Mouse (Mus musculus) liver, embryonic 12.5 days (tissue): ENCODE data around the gene Tmtc2. TPM values are rescaled to one million over a fixed set of nuclear protein-coding genes. Genes with fewer than 3 reads are reported as not detected.

Experiments
- ATAC-seq: fragments of 200-750 bp; cut with Nextera tagmentation; 2 replicates; pipeline ENCODE4 v1.8.0; 2017; ENCODE audit warnings: moderate number of reproducible peaks, mild to moderate bottlenecking, moderate library complexity
- H3K27ac ChIP-seq: fragments of 300-500 bp; sonication (generic); 2 replicates; pipeline ENCODE4 v1.5.1; 2016; ENCODE audit warnings: mild to moderate bottlenecking
- H3K27me3 ChIP-seq: fragments of 300-500 bp; sonication (generic); replicated peaks from 2 replicates; pipeline ENCODE4 v1.6.1; 2016; ENCODE audit warnings: mild to moderate bottlenecking, moderate library complexity
- H3K36me3 ChIP-seq: fragments of 300-500 bp; sonication (generic); 2 replicates; pipeline ENCODE4 v1.6.1; 2016; ENCODE audit warnings: mild to moderate bottlenecking, moderate library complexity
- H3K4me1 ChIP-seq: fragments of 300-500 bp; sonication (generic); 2 replicates; pipeline ENCODE4 v1.6.1; 2016
- H3K4me2 ChIP-seq: fragments of 300-500 bp; sonication (generic); 2 replicates; pipeline ENCODE4 v1.6.1; 2016; ENCODE audit warnings: mild to moderate bottlenecking, moderate library complexity
- H3K4me3 ChIP-seq: fragments of 300-500 bp; sonication (generic); 2 replicates; pipeline ENCODE4 v1.5.1; 2016; ENCODE audit warnings: mild to moderate bottlenecking, moderate library complexity
- H3K9ac ChIP-seq: fragments of 300-500 bp; sonication (generic); 2 replicates; pipeline ENCODE4 v1.6.1; 2016; ENCODE audit warnings: mild to moderate bottlenecking, moderate library complexity
- H3K9me3 ChIP-seq: fragments of 300-500 bp; sonication (generic); replicated peaks from 2 replicates; pipeline ENCODE4 v1.6.1; 2016; ENCODE audit warnings: mild to moderate bottlenecking, moderate library complexity
- WGBS: fragments of 180-500 bp; shearing (Covaris S2); methylation state at CpG from one replicate; pipeline ENCODE4 v1.1.7; 2016; ENCODE audit not compliant: insufficient replicate concordance; 5-methylcytosine and 5-hydroxymethylcytosine counted together
- polyA plus RNA-seq: library from polyadenylated mRNA; unstranded; fragments of >200 nt; fragmentation: Nextera tagmentation; extraction: Ambion mirVana; gene quantifications from 2 replicates; pipeline ENCODE4 v1.2.1, GENCODE M21; 2016

The Tmtc2 gene
- polyA plus RNA-seq, 1 experiment from 2014 or later: 2.8 TPM

- no peak overlapping the region for H3K4me2 ChIP-seq
- no peaks in the 10 kb centered on the region; the same call in 1 of the 2 replicates for H3K9me3 ChIP-seq
- H3K27ac ChIP-seq: no peak overlapping the region
- no peak for ATAC-seq
- H3K27me3 ChIP-seq: no peaks in the 10 kb centered on the region
- no peak overlapping the region for H3K4me3 ChIP-seq
- peaks cover 4% of the 10 kb centered on the region; the same call in 1 of the 2 replicates for H3K36me3 ChIP-seq
- no peaks in the 10 kb centered on the region for H3K4me1 ChIP-seq
- 70% methylated on average over 3 of the region's 3 CpGs for WGBS
- no peak overlapping the region for H3K9ac ChIP-seq
These were observed 254.8 kb downstream of the Tmtc2 start for GRCm38 (mm10) chr10:105319299-105320057.

GRCm38 (mm10) chr10:105318869-105319268, 255.4 kb downstream of the Tmtc2 start:
- H3K27ac ChIP-seq: no peak overlapping the region
- H3K9ac ChIP-seq: no peak overlapping the region
- no peak overlapping the region for H3K4me2 ChIP-seq
- WGBS: 58% methylated on average over 2 of the region's 2 CpGs
- no peaks in the 10 kb centered on the region; the same call in 1 of the 2 replicates for H3K9me3 ChIP-seq
- no peaks in the 10 kb centered on the region for H3K27me3 ChIP-seq
- H3K36me3 ChIP-seq: peaks cover 4% of the 10 kb centered on the region; the same call in 1 of the 2 replicates
- no peaks in the 10 kb centered on the region for H3K4me1 ChIP-seq
- no peak overlapping the region for H3K4me3 ChIP-seq
- ATAC-seq: no peak

- no peak for ATAC-seq
- H3K27ac ChIP-seq: no peak overlapping the region
- no peaks in the 10 kb centered on the region for H3K27me3 ChIP-seq
- no peaks in the 10 kb centered on the region for H3K36me3 ChIP-seq
- H3K4me3 ChIP-seq: no peak overlapping the region
- no peak overlapping the region for H3K9ac ChIP-seq
- no peaks in the 10 kb centered on the region for H3K4me1 ChIP-seq
- H3K9me3 ChIP-seq: no peaks in the 10 kb centered on the region
- 72% methylated on average over 5 of the region's 5 CpGs for WGBS
- H3K4me2 ChIP-seq: no peak overlapping the region
These were observed 261.3 kb downstream of the Tmtc2 start for GRCm38 (mm10) chr10:105312986-105313385.

- Histone ChIP-seq H3K9me3 (no peaks in the 10 kb centered on the region), H3K36me3 (no peaks in the 10 kb centered on the region), H3K4me1 (no peaks in the 10 kb centered on the region), H3K4me3 (no peak overlapping the region), H3K4me2 (no peak overlapping the region), H3K27me3 (no peaks in the 10 kb centered on the region), H3K27ac (no peak overlapping the region), H3K9ac (no peak overlapping the region)
- WGBS: 59% methylated on average over 3 of the region's 3 CpGs
- ATAC-seq: no peak
These were observed 276.7 kb downstream of the Tmtc2 start for GRCm38 (mm10) chr10:105297560-105297959.

- Histone ChIP-seq H3K27ac (no peak overlapping the region), H3K36me3 (no peaks in the 10 kb centered on the region), H3K9me3 (no peaks in the 10 kb centered on the region), H3K9ac (no peak overlapping the region), H3K4me3 (no peak overlapping the region), H3K4me1 (no peaks in the 10 kb centered on the region), H3K27me3 (no peaks in the 10 kb centered on the region), H3K4me2 (no peak overlapping the region)
- WGBS: 77% methylated on average over 1 of the region's 1 CpGs
- no peak for ATAC-seq
These were observed 281.3 kb downstream of the Tmtc2 start for GRCm38 (mm10) chr10:105292961-105293360.

- ATAC-seq: no peak
These were observed 285.8 kb downstream of the Tmtc2 start for GRCm38 (mm10) chr10:105288472-105288871.

GRCm38 (mm10) chr10:105287575-105287974, 286.7 kb downstream of the Tmtc2 start:
- H3K36me3 ChIP-seq: no peaks in the 10 kb centered on the region
- no peaks in the 10 kb centered on the region for H3K9me3 ChIP-seq
- WGBS: 70% methylated on average over 3 of the region's 3 CpGs
- no peak overlapping the region for H3K27ac ChIP-seq
- no peak overlapping the region for H3K9ac ChIP-seq
- no peaks in the 10 kb centered on the region for H3K27me3 ChIP-seq
- H3K4me3 ChIP-seq: no peak overlapping the region
- ATAC-seq: no peak
- H3K4me1 ChIP-seq: no peaks in the 10 kb centered on the region
- H3K4me2 ChIP-seq: no peak overlapping the region

More at GRCm38 (mm10) chr10:105288472-105288871, 285.8 kb downstream of the Tmtc2 start:
- Histone ChIP-seq H3K4me2 (no peak overlapping the region), H3K4me1 (no peaks in the 10 kb centered on the region), H3K9ac (no peak overlapping the region), H3K27me3 (no peaks in the 10 kb centered on the region), H3K4me3 (no peak overlapping the region), H3K27ac (no peak overlapping the region), H3K9me3 (no peaks in the 10 kb centered on the region), H3K36me3 (no peaks in the 10 kb centered on the region)
- WGBS: 54% methylated on average over 2 of the region's 2 CpGs

GRCm38 (mm10) chr10:105287064-105287463, 287.2 kb downstream of the Tmtc2 start:
- Histone ChIP-seq H3K9me3 (no peaks in the 10 kb centered on the region), H3K4me1 (no peaks in the 10 kb centered on the region)

GRCm38 (mm10) chr10:105286221-105286620, 288.0 kb downstream of the Tmtc2 start:
- Histone ChIP-seq H3K27ac (no peak overlapping the region), H3K9me3 (no peaks in the 10 kb centered on the region), H3K4me3 (no peak overlapping the region), H3K9ac (no peak overlapping the region), H3K4me2 (no peak overlapping the region), H3K27me3 (no peaks in the 10 kb centered on the region), H3K4me1 (no peaks in the 10 kb centered on the region), H3K36me3 (no peaks in the 10 kb centered on the region)
- no peak for ATAC-seq
- 58% methylated on average over 2 of the region's 2 CpGs for WGBS

More at GRCm38 (mm10) chr10:105287064-105287463, 287.2 kb downstream of the Tmtc2 start:
- no peak overlapping the region for H3K27ac ChIP-seq
- WGBS: 65% methylated on average over 7 of the region's 7 CpGs
- H3K4me3 ChIP-seq: no peak overlapping the region
- ATAC-seq: no peak
- H3K36me3 ChIP-seq: no peaks in the 10 kb centered on the region
- no peak overlapping the region for H3K4me2 ChIP-seq
- no peak overlapping the region for H3K9ac ChIP-seq
- H3K27me3 ChIP-seq: no peaks in the 10 kb centered on the region

- H3K27ac ChIP-seq: no peak overlapping the region
- no peaks in the 10 kb centered on the region for H3K4me1 ChIP-seq
- no peaks in the 10 kb centered on the region for H3K9me3 ChIP-seq
- no peak for ATAC-seq
- H3K4me2 ChIP-seq: no peak overlapping the region
- H3K36me3 ChIP-seq: no peaks in the 10 kb centered on the region
- no peak overlapping the region for H3K9ac ChIP-seq
- WGBS: 83% methylated on average over 6 of the region's 6 CpGs
- no peak overlapping the region for H3K4me3 ChIP-seq
- H3K27me3 ChIP-seq: no peaks in the 10 kb centered on the region
These were observed 290.1 kb downstream of the Tmtc2 start for GRCm38 (mm10) chr10:105284171-105284570.

GRCm38 (mm10) chr10:105280933-105281332, 293.3 kb downstream of the Tmtc2 start:
- no peak overlapping the region for H3K9ac ChIP-seq
- H3K9me3 ChIP-seq: no peaks in the 10 kb centered on the region
- ATAC-seq: no peak
- H3K36me3 ChIP-seq: no peaks in the 10 kb centered on the region
- H3K4me1 ChIP-seq: no peaks in the 10 kb centered on the region
- H3K27ac ChIP-seq: no peak overlapping the region
- WGBS: 65% methylated on average over 3 of the region's 3 CpGs
- H3K4me2 ChIP-seq: no peak overlapping the region
- H3K4me3 ChIP-seq: no peak overlapping the region
- H3K27me3 ChIP-seq: no peaks in the 10 kb centered on the region

GRCm38 (mm10) chr10:105260053-105260452, 314.2 kb downstream of the Tmtc2 start:
- 63% methylated on average over 3 of the region's 3 CpGs for WGBS
- ATAC-seq: no peak
- Histone ChIP-seq H3K4me1 (no peaks in the 10 kb centered on the region), H3K9ac (no peak overlapping the region), H3K4me3 (no peak overlapping the region), H3K4me2 (no peak overlapping the region), H3K36me3 (no peaks in the 10 kb centered on the region), H3K9me3 (no peaks in the 10 kb centered on the region), H3K27me3 (no peaks in the 10 kb centered on the region), H3K27ac (no peak overlapping the region)
